Mouse (Mus musculus) forebrain, embryonic 13.5 days (tissue): Measurements from ENCODE around the gene Tekt4. TPM values are rescaled to one million over a fixed set of nuclear protein-coding genes. Genes with fewer than 3 reads are reported as not detected.

Source experiments
- ATAC-seq: fragments of 200-750 bp; cut with Nextera tagmentation; 2 replicates; pipeline ENCODE4 v1.8.0; 2017
- H3K27ac ChIP-seq: fragments of 300-500 bp; sonication (generic); 2 replicates; pipeline ENCODE4 v1.5.1; 2015; ENCODE audit warnings: inconsistent platforms, mild to moderate bottlenecking, moderate library complexity
- H3K27me3 ChIP-seq: fragments of 300-500 bp; sonication (generic); 2 replicates; pipeline ENCODE4 v1.6.1; 2015; ENCODE audit warnings: mild to moderate bottlenecking, inconsistent platforms
- H3K36me3 ChIP-seq: fragments of 300-500 bp; sonication (generic); 2 replicates; pipeline ENCODE4 v1.6.1; 2015; ENCODE audit warnings: mild to moderate bottlenecking, inconsistent platforms; ENCODE audit not compliant: poor library complexity, severe bottlenecking
- H3K4me1 ChIP-seq: fragments of 300-500 bp; sonication (generic); 2 replicates; pipeline ENCODE4 v1.6.1; 2015; ENCODE audit warnings: inconsistent platforms
- H3K4me2 ChIP-seq: fragments of 300-500 bp; sonication (generic); 2 replicates; pipeline ENCODE4 v1.6.1; 2015; ENCODE audit warnings: inconsistent platforms, mild to moderate bottlenecking, moderate library complexity
- H3K4me3 ChIP-seq: fragments of 300-500 bp; sonication (generic); 2 replicates; pipeline ENCODE4 v1.5.1; 2015; ENCODE audit warnings: mild to moderate bottlenecking, inconsistent platforms
- H3K9ac ChIP-seq: fragments of 300-500 bp; sonication (generic); 2 replicates; pipeline ENCODE4 v1.6.1; 2015; ENCODE audit warnings: mild to moderate bottlenecking, inconsistent platforms
- H3K9me3 ChIP-seq: fragments of 300-500 bp; sonication (generic); replicated peaks from 2 replicates; pipeline ENCODE4 v1.6.1; 2016; ENCODE audit warnings: inconsistent platforms
- WGBS: fragments of 180-500 bp; shearing (Covaris S2); methylation state at CpG from one replicate; pipeline ENCODE4 v1.1.7; 2015; 5-methylcytosine and 5-hydroxymethylcytosine counted together
- polyA plus RNA-seq: library from polyadenylated mRNA; unstranded; fragments of >200 nt; fragmentation: Nextera tagmentation; extraction: Ambion mirVana; gene quantifications from 2 replicates; pipeline ENCODE4 v1.2.1, GENCODE M21; 2015

Gene Tekt4
- polyA plus RNA-seq, 1 experiment from 2014 or later, result 0.57 TPM

DNA sequence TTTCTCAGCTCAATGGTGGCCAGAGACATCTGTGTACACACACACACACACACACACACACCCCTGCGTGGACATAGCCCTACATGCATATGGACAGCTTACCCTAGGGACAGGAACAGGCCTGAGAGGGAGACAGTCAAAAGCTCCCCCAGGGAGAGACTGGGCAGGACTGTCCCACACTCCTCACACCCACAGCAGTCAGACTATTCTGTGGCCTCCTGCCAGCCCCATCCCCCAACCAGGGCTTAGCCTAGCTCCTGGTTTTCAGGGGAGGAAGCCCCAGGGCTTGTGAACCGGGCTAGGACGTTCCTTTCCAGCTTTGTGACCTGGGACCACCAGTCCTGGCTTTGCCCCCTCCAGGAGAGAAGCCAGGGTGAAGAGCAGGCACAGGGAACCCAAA is 38.2 kb upstream of the Tekt4 start:
- H3K4me1 ChIP-seq, result peaks cover 66% of the 10 kb centered on the region
- H3K27ac ChIP-seq, result peak overlapping the region; percentile 11; the same call in 1 of the 2 replicates
- H3K4me2 ChIP-seq, result no peak overlapping the region; the same call in 1 of the 2 replicates
- 0 out of 2 replicates have a peak, but pooled peaks have one; percentile 14 for ATAC-seq
- 14% methylated on average over 3 of the region's 3 CpGs for WGBS
- peaks cover 14% of the 10 kb centered on the region for H3K27me3 ChIP-seq
- no peaks in the 10 kb centered on the region for H3K36me3 ChIP-seq
- H3K9ac ChIP-seq, result peak overlapping the region; percentile 50; the same call in 1 of the 2 replicates
- no peaks in the 10 kb centered on the region for H3K9me3 ChIP-seq
- no peak overlapping the region for H3K4me3 ChIP-seq

DNA sequence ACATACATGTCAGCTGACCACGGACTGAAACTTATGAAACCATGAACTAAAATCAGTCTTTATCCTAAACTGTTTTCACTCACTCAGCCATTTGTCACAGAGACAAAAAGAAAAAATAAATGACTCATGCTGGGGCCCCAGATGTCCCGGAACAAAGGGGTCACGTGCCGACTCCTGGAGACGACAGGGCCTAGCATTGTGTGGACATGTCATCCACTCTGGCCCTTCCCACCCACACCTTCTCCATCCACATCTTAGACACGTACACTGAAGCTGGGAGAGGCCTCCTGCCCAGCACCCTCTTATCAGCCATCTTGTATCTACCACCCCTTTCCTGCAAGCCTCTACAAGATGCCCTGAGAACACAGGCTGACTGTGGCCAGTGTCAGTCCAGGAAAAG is 36.4 kb upstream of the Tekt4 start:
- Histone ChIP-seq H3K9me3 (no peaks in the 10 kb centered on the region), H3K36me3 (no peaks in the 10 kb centered on the region), H3K4me1 (peaks cover 62% of the 10 kb centered on the region), H3K27ac (no peak overlapping the region), H3K27me3 (peaks cover 9% of the 10 kb centered on the region; the same call in 1 of the 2 replicates), H3K9ac (no peak overlapping the region), H3K4me2 (no peak overlapping the region), H3K4me3 (no peak overlapping the region)
- ATAC-seq, result no peak
- 72% methylated on average over 6 of the region's 6 CpGs for WGBS

DNA sequence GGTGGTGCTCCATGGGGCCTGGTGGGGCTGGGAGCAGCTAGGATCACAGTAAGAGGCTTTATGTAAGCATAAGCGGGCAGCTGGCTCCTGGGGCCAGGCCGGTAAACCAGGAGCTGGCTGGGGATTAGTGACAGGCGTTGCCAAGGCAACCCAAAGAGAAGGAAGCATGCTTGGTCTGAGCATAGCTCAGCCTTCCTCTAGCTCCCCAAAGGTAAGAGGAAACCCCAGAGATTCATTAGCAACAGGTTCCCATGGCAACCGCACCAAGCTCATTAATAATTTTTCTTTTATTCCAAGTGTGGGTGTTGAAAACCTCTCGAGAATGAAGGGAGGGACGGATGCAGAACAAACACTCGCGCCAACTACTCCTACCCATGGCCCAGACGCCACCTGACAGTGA is 35.5 kb upstream of the Tekt4 start:
- 8% methylated on average over 9 of the region's 9 CpGs for WGBS
- ATAC-seq, result peak; percentile 57; the same call in 1 of the 2 replicates
- Histone ChIP-seq H3K4me3 (no peak overlapping the region), H3K27ac (peak overlapping the region; percentile 32), H3K9ac (no peak overlapping the region), H3K36me3 (no peaks in the 10 kb centered on the region), H3K9me3 (no peaks in the 10 kb centered on the region), H3K4me2 (peak overlapping the region; percentile 8; the same call in 1 of the 2 replicates), H3K27me3 (peaks cover 6% of the 10 kb centered on the region; the same call in 1 of the 2 replicates), H3K4me1 (peaks cover 62% of the 10 kb centered on the region)

DNA sequence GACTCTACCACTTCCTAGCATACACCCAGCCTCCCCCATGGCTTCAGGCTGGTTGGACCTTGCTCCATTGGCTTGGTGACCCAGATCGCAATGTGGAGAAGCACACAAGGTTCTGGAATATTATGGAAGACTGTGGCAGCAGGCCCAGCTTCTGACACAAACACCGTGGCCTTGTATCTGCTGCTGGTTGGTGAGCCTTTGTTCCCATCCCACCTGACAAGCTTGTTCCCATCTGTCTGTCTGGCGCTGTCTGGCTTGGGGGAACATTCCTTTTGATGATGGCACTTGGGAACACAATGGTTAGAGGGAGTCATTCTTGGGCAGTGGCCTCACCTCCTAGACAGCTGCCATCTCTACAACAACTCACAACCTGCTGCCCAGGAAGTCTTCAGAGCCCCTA is 33.4 kb upstream of the Tekt4 start:
- H3K4me3 ChIP-seq, result no peak overlapping the region
- no peak overlapping the region for H3K4me2 ChIP-seq
- H3K36me3 ChIP-seq, result no peaks in the 10 kb centered on the region
- no peak overlapping the region for H3K9ac ChIP-seq
- H3K4me1 ChIP-seq, result peaks cover 48% of the 10 kb centered on the region
- H3K27ac ChIP-seq, result no peak overlapping the region
- no peak for ATAC-seq
- WGBS, result 88% methylated on average over 3 of the region's 3 CpGs
- H3K27me3 ChIP-seq, result peaks cover under 1% of the 10 kb centered on the region; the same call in 1 of the 2 replicates
- no peaks in the 10 kb centered on the region for H3K9me3 ChIP-seq

DNA sequence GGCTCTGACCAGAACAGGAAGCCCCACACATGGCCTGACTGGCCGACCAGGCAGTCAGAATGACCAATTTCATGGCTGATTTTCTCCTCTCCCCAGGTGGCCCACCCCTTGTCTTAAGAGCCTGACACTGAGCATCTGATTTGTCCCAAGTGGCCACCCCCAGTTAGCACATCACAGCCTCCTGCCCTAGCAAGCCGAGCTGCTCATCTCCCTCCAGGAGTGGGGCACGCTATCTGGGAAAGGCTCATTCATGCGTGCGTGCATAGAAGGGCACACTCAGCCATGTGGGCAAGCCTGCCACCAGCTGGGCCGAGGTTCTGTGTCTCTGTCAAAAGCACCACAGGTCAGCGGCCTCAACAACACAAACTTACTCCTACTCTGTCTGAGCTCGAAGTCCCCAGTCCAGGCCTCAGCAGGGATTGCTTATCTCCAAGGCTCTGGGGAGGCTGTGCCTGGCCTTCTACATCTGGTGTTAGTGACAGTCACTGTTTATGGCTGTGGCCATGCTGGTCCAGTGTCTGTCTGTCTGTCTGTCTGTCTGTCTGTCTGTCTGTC is 29.8 kb upstream of the Tekt4 start:
- H3K9ac ChIP-seq, result no peak overlapping the region
- H3K27ac ChIP-seq, result no peak overlapping the region
- H3K4me3 ChIP-seq, result no peak overlapping the region
- no peaks in the 10 kb centered on the region for H3K36me3 ChIP-seq
- peaks cover 16% of the 10 kb centered on the region for H3K27me3 ChIP-seq
- 33% methylated on average over 8 of the region's 8 CpGs for WGBS
- no peaks in the 10 kb centered on the region for H3K9me3 ChIP-seq
- H3K4me2 ChIP-seq, result no peak overlapping the region
- ATAC-seq, result no peak
- peaks cover 31% of the 10 kb centered on the region for H3K4me1 ChIP-seq

DNA sequence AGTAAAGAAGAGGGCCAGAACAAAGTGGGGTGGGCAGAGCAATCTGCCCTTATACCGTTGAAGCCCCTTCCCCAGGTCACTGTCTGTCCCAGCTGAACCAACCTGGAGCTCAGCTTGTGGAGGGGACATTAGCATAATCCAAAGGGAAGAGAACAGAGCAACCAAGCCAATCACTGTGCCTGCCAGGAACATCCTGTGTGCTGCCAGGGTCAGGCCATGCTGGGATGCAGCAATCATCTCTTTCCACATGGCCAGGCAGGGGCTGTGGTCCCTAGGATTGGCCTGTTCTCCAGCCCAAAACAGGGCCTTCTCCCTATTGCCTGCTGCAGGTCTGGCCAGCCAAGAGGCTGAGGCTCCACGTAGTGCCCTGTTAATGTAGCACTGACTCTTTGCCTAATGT is 28.4 kb upstream of the Tekt4 start:
- 73% methylated on average over 2 of the region's 2 CpGs for WGBS
- H3K9ac ChIP-seq, result no peak overlapping the region

DNA sequence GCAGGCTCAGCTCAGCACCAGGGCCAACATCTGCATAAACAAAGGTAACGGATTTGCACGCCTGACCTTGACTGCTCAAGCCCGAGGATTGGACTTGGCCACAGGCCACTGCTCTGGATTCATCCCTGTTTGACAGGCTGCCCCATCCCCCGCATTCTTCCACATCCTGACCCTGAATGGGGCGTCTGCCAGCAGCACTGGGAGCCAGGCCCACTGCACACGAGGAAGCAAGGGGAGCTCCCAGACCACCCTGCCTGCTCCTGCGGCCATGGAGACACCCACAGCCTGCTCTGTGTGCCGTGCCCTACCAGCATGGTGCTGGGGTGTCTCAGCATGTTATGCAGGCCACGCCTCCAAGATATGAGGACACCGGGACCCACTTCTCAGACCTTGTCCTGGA is 27.0 kb upstream of the Tekt4 start:
- Histone ChIP-seq H3K4me2 (no peak overlapping the region), H3K27ac (no peak overlapping the region), H3K27me3 (peaks cover 44% of the 10 kb centered on the region), H3K4me3 (no peak overlapping the region), H3K9me3 (no peaks in the 10 kb centered on the region), H3K36me3 (no peaks in the 10 kb centered on the region), H3K4me1 (peaks cover 43% of the 10 kb centered on the region), H3K9ac (no peak overlapping the region)
- no peak for ATAC-seq
- 38% methylated on average over 10 of the region's 10 CpGs for WGBS

More for the DNA sequence above, 28.4 kb upstream of the Tekt4 start:
- ATAC-seq, result no peak
- Histone ChIP-seq H3K27ac (no peak overlapping the region), H3K27me3 (peaks cover 29% of the 10 kb centered on the region), H3K36me3 (no peaks in the 10 kb centered on the region), H3K9me3 (no peaks in the 10 kb centered on the region), H3K4me2 (no peak overlapping the region), H3K4me3 (no peak overlapping the region), H3K4me1 (peaks cover 30% of the 10 kb centered on the region)

DNA sequence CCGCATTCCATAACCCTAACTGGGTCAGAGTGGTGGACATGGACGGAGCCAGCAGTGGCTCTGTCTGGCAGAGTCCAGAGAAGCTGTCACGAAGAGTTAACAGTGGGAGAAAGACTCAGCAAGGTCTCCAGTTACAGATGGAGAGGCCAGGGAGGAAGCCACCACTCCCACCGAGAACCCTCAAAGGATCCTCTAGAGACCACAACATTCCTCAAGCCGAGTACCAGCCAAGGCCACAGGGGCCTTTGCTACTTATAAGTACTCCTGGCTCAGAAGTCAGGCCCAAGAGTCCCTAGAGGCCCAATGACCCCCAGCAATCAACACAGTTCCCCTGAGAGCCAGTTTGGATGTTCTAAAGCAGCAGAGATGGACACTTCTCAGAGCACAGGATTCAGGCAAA is 25.2 kb upstream of the Tekt4 start:
- H3K36me3 ChIP-seq, result no peaks in the 10 kb centered on the region
- H3K27ac ChIP-seq, result no peak overlapping the region
- peaks cover 58% of the 10 kb centered on the region for H3K4me1 ChIP-seq
- no peaks in the 10 kb centered on the region for H3K9me3 ChIP-seq
- peaks cover 52% of the 10 kb centered on the region for H3K27me3 ChIP-seq
- no peak overlapping the region for H3K9ac ChIP-seq
- H3K4me2 ChIP-seq, result no peak overlapping the region
- no peak for ATAC-seq
- no peak overlapping the region for H3K4me3 ChIP-seq
- WGBS, result 67% methylated on average over 5 of the region's 5 CpGs

DNA sequence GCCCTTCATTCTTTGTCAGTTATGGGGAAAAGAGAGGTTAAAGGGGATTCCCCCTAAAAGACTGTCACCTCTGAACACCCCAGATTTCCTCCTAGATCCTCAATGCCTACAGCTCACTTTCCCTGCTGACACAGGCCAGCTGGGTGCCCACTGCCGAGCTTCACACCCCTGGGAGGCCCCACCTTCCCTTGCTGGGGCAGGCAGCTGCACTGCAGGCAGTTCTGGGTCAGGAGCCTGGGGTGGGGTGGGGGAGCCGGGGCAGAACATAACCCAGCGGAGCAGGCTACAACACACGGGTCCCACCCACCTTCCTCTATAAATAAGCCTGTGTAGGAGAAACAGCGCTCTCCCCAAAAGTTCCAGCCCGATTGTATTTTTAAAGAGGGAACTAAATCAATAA is 24.5 kb upstream of the Tekt4 start:
- Histone ChIP-seq H3K27me3 (peaks cover 53% of the 10 kb centered on the region), H3K36me3 (no peaks in the 10 kb centered on the region), H3K27ac (no peak overlapping the region), H3K9ac (no peak overlapping the region), H3K9me3 (no peaks in the 10 kb centered on the region), H3K4me3 (no peak overlapping the region), H3K4me2 (no peak overlapping the region), H3K4me1 (peaks cover 65% of the 10 kb centered on the region)
- WGBS, result 63% methylated on average over 6 of the region's 6 CpGs
- no peak for ATAC-seq

DNA sequence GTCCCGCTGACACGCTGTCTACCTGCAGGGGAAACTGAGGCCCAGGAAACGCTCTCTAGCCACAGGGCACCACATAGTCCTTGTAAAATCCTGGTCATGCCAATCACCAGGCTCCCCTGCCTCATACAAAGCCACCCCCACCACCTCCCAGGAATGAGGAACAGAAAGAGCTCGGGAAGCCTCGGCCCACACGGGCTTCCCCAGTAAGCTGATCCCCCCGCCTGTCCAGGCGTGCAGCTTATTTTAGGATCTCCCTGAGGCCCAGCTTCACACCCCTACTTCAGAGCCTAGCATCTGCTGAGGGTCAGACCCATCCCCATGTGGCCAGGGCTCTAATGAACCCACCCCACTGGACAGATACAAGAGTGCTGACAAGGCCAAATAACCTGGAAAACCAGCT is 23.9 kb upstream of the Tekt4 start:
- Histone ChIP-seq H3K4me1 (peaks cover 67% of the 10 kb centered on the region), H3K9ac (peak overlapping the region; percentile 2; the same call in 1 of the 2 replicates), H3K4me2 (peak overlapping the region; percentile 96), H3K9me3 (no peaks in the 10 kb centered on the region), H3K27ac (no peak overlapping the region), H3K36me3 (no peaks in the 10 kb centered on the region), H3K27me3 (peaks cover 59% of the 10 kb centered on the region), H3K4me3 (0 out of 2 replicates have a peak overlapping the region, but pooled peaks have one; percentile 73)
- WGBS, result 65% methylated on average over 8 of the region's 8 CpGs
- ATAC-seq, result no peak

DNA sequence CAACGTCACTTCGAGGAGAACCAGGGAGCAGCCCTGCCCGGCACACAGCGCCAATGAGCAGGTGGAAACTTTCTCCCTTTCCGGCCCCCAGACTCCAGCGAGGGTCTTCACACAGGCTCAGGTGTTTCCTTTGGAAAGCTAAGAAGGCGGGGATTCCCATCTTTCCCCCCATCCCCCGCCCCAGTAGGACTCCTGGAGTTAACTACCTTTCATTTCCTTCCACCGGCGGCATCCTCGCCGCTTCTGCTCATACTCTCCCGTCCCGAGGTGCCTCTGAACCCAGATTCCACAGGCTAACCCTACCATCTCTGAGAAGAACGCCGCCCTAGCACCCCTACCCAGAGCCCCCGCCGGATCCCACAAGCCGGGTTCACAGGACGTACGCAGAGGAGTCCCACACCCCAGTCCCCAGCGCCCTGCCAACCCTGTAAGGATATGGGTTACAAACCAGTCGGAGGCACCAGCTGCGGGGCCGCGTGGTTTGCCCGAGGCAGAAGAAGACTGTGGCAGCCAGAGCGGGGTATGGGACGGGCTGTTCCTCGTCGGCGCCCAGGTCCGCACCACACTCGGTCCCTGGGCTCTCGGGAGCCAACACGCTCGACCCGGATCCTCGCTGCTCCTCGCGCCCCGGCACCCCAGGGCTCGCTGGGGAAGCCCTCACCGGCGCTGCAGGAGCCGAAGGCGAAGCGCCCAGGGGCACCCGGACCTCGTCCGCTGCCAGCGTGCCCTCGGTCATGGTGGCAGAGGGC is 21.8 kb upstream of the Tekt4 start:
- peak overlapping the region; percentile 89 for H3K9ac ChIP-seq
- H3K9me3 ChIP-seq, result no peaks in the 10 kb centered on the region
- H3K36me3 ChIP-seq, result no peaks in the 10 kb centered on the region
- H3K27me3 ChIP-seq, result peaks cover 64% of the 10 kb centered on the region
- peak overlapping the region; percentile 96 for H3K4me2 ChIP-seq
- H3K27ac ChIP-seq, result peak overlapping the region; percentile 78
- H3K4me3 ChIP-seq, result peak overlapping the region; percentile 73
- H3K4me1 ChIP-seq, result peaks cover 54% of the 10 kb centered on the region
- ATAC-seq, result peak; percentile 7; the same call in 1 of the 2 replicates
- whole genome bisulfite sequencing, result under 1% methylated on average over 51 of the region's 53 CpGs

DNA sequence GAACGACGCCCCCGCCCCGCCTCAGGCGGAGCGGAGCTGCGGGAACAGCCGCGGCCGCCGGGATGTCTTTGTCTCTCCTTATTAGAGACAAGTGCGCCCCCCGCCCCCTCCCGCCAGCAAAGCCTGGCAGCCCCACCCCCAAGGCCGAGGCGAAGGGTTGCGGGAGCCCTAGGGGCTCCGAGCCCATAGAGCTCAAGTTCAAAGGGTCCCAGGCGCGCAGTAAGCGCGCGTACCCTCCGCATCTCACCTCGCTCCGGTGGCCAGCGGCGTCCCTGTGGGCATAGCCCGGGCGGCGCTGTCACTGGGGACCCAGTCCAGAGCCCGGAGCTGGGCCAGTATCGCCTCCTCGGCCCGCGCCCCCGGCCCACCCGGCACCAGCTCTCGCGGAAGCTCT is 21.2 kb upstream of the Tekt4 start:
- H3K36me3 ChIP-seq, result no peaks in the 10 kb centered on the region
- peak overlapping the region; percentile 89 for H3K9ac ChIP-seq
- no peaks in the 10 kb centered on the region for H3K9me3 ChIP-seq
- H3K27me3 ChIP-seq, result peaks cover 66% of the 10 kb centered on the region
- peaks cover 51% of the 10 kb centered on the region for H3K4me1 ChIP-seq
- H3K27ac ChIP-seq, result peak overlapping the region; percentile 78
- WGBS, result under 1% methylated on average over 27 of the region's 40 CpGs
- peak overlapping the region; percentile 96 for H3K4me2 ChIP-seq
- ATAC-seq, result peak; percentile 63
- H3K4me3 ChIP-seq, result peak overlapping the region; percentile 73
